Mouse (Mus musculus) left cerebral cortex, adult 2 months (tissue): Measurements from ENCODE around the gene Smok3c. TPM values are rescaled to one million over a fixed set of nuclear protein-coding genes. Genes with fewer than 3 reads are reported as not detected.
"Not testable (repeated sequence)": the region's sequence is repeated elsewhere in the genome, so short reads cannot be mapped to it uniquely, and the experiment has no call there.

Experiments
- DNase-seq, 2 experiments: peaks; one replicate each; pipeline ENCODE4 v3.0.0; 2021 to 2022; ENCODE audit warnings: low spot score in 2 of 2, mixed read lengths in 1 of 2; ENCODE audit errors: extremely low spot score in 1 of 2
- H3K27ac ChIP-seq: fragments of 200-600 bp; 2 replicates; pipeline ENCODE4 v1.8.1; 2022
- H3K4me3 ChIP-seq: fragments of 200-600 bp; 2 replicates; pipeline ENCODE4 v1.8.1; 2022
- CTCF ChIP-seq: fragments of 200-600 bp; IDR thresholded peaks from 2 replicates; pipeline ENCODE4 v1.8.1; 2022; ENCODE audit warnings: antibody characterized with exemption, mild to moderate bottlenecking, moderate library complexity
- intact Hi-C: fragments of 180-260 bp; cut with DNase I; formaldehyde crosslinking; loops from one replicate; pipeline ENCODE4 v1.15.1; 2025
- total RNA-seq, 2 experiments: library from RNA; stranded (reverse); gene quantifications; 2 replicates each; pipeline ENCODE4 v1.2.3; 2021

The Smok3c gene
- total RNA-seq, 2 experiments from 2014 or later: not detected

DNA sequence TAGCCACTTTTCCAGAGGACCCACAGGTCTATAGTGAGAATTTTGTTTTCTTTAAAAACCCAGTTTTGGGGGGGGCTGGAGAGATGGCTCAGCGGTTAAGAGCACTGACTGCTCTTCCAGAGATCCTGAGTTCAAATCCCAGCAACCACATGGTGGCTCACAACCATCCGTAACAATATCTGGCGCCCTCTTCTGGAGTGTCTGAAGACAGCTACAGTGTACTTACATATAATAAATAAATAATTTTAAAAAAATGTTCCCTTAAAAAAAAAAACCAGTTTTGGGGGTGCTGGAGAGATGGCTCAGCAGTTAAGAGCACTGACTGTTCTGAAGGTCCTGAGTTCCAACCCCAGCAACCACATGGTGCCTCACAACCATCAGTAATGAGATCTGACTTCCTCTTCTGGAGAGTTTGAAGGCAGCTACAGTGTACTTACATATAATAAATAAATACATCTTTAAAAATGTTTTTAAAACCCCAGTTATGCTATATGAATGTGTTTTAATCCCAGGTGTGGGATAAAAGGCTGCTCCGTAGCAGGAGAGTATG lies 56.9 kb downstream of the Smok3c start:
- not testable (repeated sequence) for DNase-seq, H3K27ac ChIP-seq, H3K4me3 ChIP-seq
- TF ChIP-seq CTCF: peak; percentile 6
- intact Hi-C loops: loop anchor here (10.0 kb wide), 1 partner anchor 325 kb away; the partner anchor contains the start of genes Mepce and Zcwpw1

Other genes with a start within 250 kb of the Smok3c start
- gene Pilra, start 216.9 kb upstream of the Smok3c start, total RNA-seq: 1 to 10 TPM in 1 of 2 experiments, under 1 TPM in 1; 0.54 to 1.3 TPM
- gene Pilrb1, start 195.1 kb upstream of the Smok3c start, total RNA-seq: not detected
- not detected for gene Pilrb2, start 181.4 kb upstream of the Smok3c start, total RNA-seq
- under 1 TPM in 1 of 2 experiments, not detected in 1; 0.14 TPM for gene Cyp3a13, start 131.6 kb upstream of the Smok3c start, total RNA-seq
- 10 to 100 TPM; 17.1 to 17.6 TPM for gene Gjc3, start 90.1 kb upstream of the Smok3c start, total RNA-seq
- gene Azgp1, start 71.7 kb upstream of the Smok3c start, total RNA-seq: not detected
- gene Smok3a, start 31.9 kb upstream of the Smok3c start, total RNA-seq: not detected
- gene Smok3b, start 31.8 kb upstream of the Smok3c start, total RNA-seq: not detected
- gene Zkscan1, start 31.9 kb downstream of the Smok3c start, total RNA-seq: 10 to 100 TPM; 39.1 to 42.2 TPM
- gene Zscan21, start 63.7 kb downstream of the Smok3c start, total RNA-seq: 10 to 100 TPM; 14.7 to 16.5 TPM
- gene Zfp113, start 102.5 kb downstream of the Smok3c start, total RNA-seq: 10 to 100 TPM; 10.7 to 13.4 TPM
- 100 to 1,000 TPM; 125 to 136 TPM for gene Cops6, start 107.9 kb downstream of the Smok3c start, total RNA-seq
- gene Ap4m1, start 118.8 kb downstream of the Smok3c start, total RNA-seq: 10 to 100 TPM; 24.5 to 28.5 TPM
- 10 to 100 TPM; 16.0 to 18.9 TPM for gene Mcm7, start 119.2 kb downstream of the Smok3c start, total RNA-seq
- gene Taf6, start 134.3 kb downstream of the Smok3c start, total RNA-seq: 10 to 100 TPM; 43.8 to 45.2 TPM
- gene Cnpy4, start 134.3 kb downstream of the Smok3c start, total RNA-seq: 10 to 100 TPM; 13.5 to 17.1 TPM
- gene Mblac1, start 141.1 kb downstream of the Smok3c start, total RNA-seq: 1 to 10 TPM; 7.8 to 9.3 TPM
- gene Nxpe5, start 172.7 kb downstream of the Smok3c start, total RNA-seq: under 1 TPM in 1 of 2 experiments, not detected in 1; 0.14 TPM
- gene Lamtor4, start 202.3 kb downstream of the Smok3c start, total RNA-seq: 10 to 100 TPM; 47.7 to 49.6 TPM
- 10 to 100 TPM; 64.2 to 67.8 TPM for gene BC037034, start 210.8 kb downstream of the Smok3c start, total RNA-seq
- 1 to 10 TPM; 3.2 to 3.3 TPM for gene Gal3st4, start 219.6 kb downstream of the Smok3c start, total RNA-seq
- gene Gm43720, start 226.8 kb downstream of the Smok3c start, total RNA-seq: under 1 TPM in 1 of 2 experiments, not detected in 1; 0.09 TPM
- 1 to 10 TPM in 1 of 2 experiments, under 1 TPM in 1; 0.61 to 1.9 TPM for gene Gpc2, start 226.8 kb downstream of the Smok3c start, total RNA-seq
- gene Stag3, start 227.0 kb downstream of the Smok3c start, total RNA-seq: under 1 TPM; 0.65 to 0.68 TPM